Mouse (Mus musculus) layer of hippocampus, adult 8-10 months (tissue): ENCODE measurements around the gene Gpr176. TPM values are rescaled to one million over a fixed set of nuclear protein-coding genes. Genes with fewer than 3 reads are reported as not detected.

Source experiments
- DNase-seq, 2 experiments: peaks; one replicate each; pipeline ENCODE4 v3.0.0; 2022; ENCODE audit warnings: low spot score in 2 of 2
- microRNA-seq, 2 experiments: library from miRNA; unstranded; fragments of <30 nt; microRNA quantifications; one replicate each; pipeline ENCODE4 v1.2.0; 2022
- total RNA-seq, 4 experiments: library from RNA; stranded (reverse); gene quantifications; 2 replicates each; pipeline ENCODE4 v1.2.4; 2022

The Gpr176 gene
- total RNA-seq, 4 experiments from 2014 or later = 9.8 to 11.8 (median 10.4) TPM

GRCm38 (mm10) chr2:118245914-118246313 is 127.3 kb downstream of the Gpr176 start:
- peak; percentile 25 to 70 for DNase-seq

GRCm38 (mm10) chr2:118236196-118236595 is 137.0 kb downstream of the Gpr176 start:
- no peak for DNase-seq

GRCm38 (mm10) chr2:118235614-118236013 is 137.6 kb downstream of the Gpr176 start:
- peak in 1 of 2 experiments; percentile 8 for DNase-seq

GRCm38 (mm10) chr2:118230544-118230943 is 142.7 kb downstream of the Gpr176 start:
- DNase-seq = no peak

GRCm38 (mm10) chr2:118228486-118229079 is 144.6 kb downstream of the Gpr176 start:
- DNase-seq = no peak

Small RNA genes lying within 50 kb of the gene (microRNA-seq; reads per million reads assigned to microRNA genes)
- gene Gm22800 = 0 reads per million in 2 experiments

Other genes starting within 250 kb of the Gpr176 start
- gene Fsip1, start 116.5 kb downstream of the Gpr176 start, total RNA-seq = 1 to 10 TPM in 3 of 4 experiments, under 1 TPM in 1; 0.72 to 1.7 (median 1.3) TPM
- 10 to 100 TPM; 24.1 to 30.1 (median 26.8) TPM for gene Eif2ak4, start 15.2 kb upstream of the Gpr176 start, total RNA-seq
- gene Srp14, start 106.3 kb upstream of the Gpr176 start, total RNA-seq = 100 to 1,000 TPM; 174 to 183 (median 182) TPM
- gene Bmf, start 176.3 kb upstream of the Gpr176 start, total RNA-seq = 1 to 10 TPM; 2.0 to 8.6 (median 4.1) TPM
- 1 to 10 TPM; 2.1 to 3.3 (median 2.3) TPM for gene Bub1b, start 224.8 kb upstream of the Gpr176 start, total RNA-seq